ENCODE assay signal across 12 mouse cellular contexts in genomic region chr7:67607669-67608347, GRCm38 (mm10). TPM values are rescaled to one million over a fixed set of nuclear protein-coding genes. Genes with fewer than 3 reads are reported as not detected.
A peak's percentile ranks its signal among the peaks of the same experiment; 100 is the strongest.
DNase-seq lines count a peak whose midpoint lies in the region; ATAC-seq lines count a peak whose summit lies in the region.
"Had no signal": no experiment of that assay in that cellular context is flagged by ENCODE, and none has a peak within 500 bp of the region (broad histone marks: within the 10 kb centered on the region; RNA-seq: fewer than 3 reads in every experiment).

No protein-coding gene starts in this region.

- no peak overlapping the region for H3K4me3 ChIP-seq in hindbrain, embryonic 12.5 days
- no peak overlapping the region for H3K4me3 ChIP-seq in hindbrain, embryonic 10.5 days
- H3K4me3 ChIP-seq in embryonic facial prominence, embryonic 15.5 days (replicated peaks), result no peak overlapping the region
- no peak overlapping the region for H3K4me3 ChIP-seq in lung, embryonic 16.5 days (ENCODE audit: low read length)
- H3K4me3 ChIP-seq: liver, embryonic 13.5 days had no signal

- H3K36me3 ChIP-seq in hindbrain, embryonic 12.5 days, result no peaks in the 10 kb centered on the region
- no peaks in the 10 kb centered on the region for H3K36me3 ChIP-seq in hindbrain, embryonic 10.5 days
- H3K36me3 ChIP-seq in embryonic facial prominence, embryonic 15.5 days, result no peaks in the 10 kb centered on the region; the same call in 1 of the 2 replicates
- no peaks in the 10 kb centered on the region for H3K36me3 ChIP-seq in lung, embryonic 16.5 days (ENCODE audit: control insufficient read depth, insufficient read depth, low read length)
- H3K36me3 ChIP-seq: liver, embryonic 13.5 days had no signal

- H3K9ac ChIP-seq in hindbrain, embryonic 12.5 days, result no peak overlapping the region
- no peak overlapping the region for H3K9ac ChIP-seq in embryonic facial prominence, embryonic 15.5 days
- no peak overlapping the region for H3K9ac ChIP-seq in lung, embryonic 16.5 days (ENCODE audit: low read length)
- H3K9ac ChIP-seq: liver, embryonic 13.5 days had no signal

- peak; percentile 19 for DNase-seq in embryo, embryonic 10.5 days (ENCODE audit: low spot score)
- no peak for DNase-seq in embryo, embryonic 11 days
- DNase-seq in hindbrain, embryonic 10.5 days (ENCODE audit: low spot score), result no peak
- no peak for DNase-seq in frontal cortex, postnatal 14 days (ENCODE audit: low spot score in 2 of 2)
- DNase-seq: cerebellum, adult 9-11 months; gastrocnemius, postnatal 36 days; kidney, postnatal 10 days; liver, embryonic 13.5 days had no signal

- ATAC-seq in hindbrain, embryonic 12.5 days (ENCODE audit: low FRiP score), result no peak
- no peak for ATAC-seq in embryonic facial prominence, embryonic 15.5 days (ENCODE audit: insufficient number of reproducible peaks, low FRiP score, low TSS enrichment, low read depth)
- ATAC-seq in lung, embryonic 16.5 days (ENCODE audit: low read depth), result peak; percentile 77
- no peak for ATAC-seq in cerebellum, adult (ENCODE audit: insufficient number of reproducible peaks, low FRiP score, low TSS enrichment)

- H3K27me3 ChIP-seq in hindbrain, embryonic 12.5 days, result no peaks in the 10 kb centered on the region
- no peaks in the 10 kb centered on the region for H3K27me3 ChIP-seq in hindbrain, embryonic 10.5 days (ENCODE audit: insufficient read depth, poor library complexity, severe bottlenecking)
- H3K27me3 ChIP-seq in embryonic facial prominence, embryonic 15.5 days, result no peaks in the 10 kb centered on the region
- no peaks in the 10 kb centered on the region for H3K27me3 ChIP-seq in lung, embryonic 16.5 days (ENCODE audit: control insufficient read depth, insufficient read depth, low read depth, low read length)
- H3K27me3 ChIP-seq: liver, embryonic 13.5 days had no signal

- WGBS in hindbrain, embryonic 12.5 days, result 60% methylated on average over 5 of the region's 5 CpGs
- WGBS in hindbrain, embryonic 10.5 days, result 66% methylated on average over 5 of the region's 5 CpGs
- 67% methylated on average over 5 of the region's 5 CpGs for WGBS in embryonic facial prominence, embryonic 15.5 days
- 60% methylated on average over 5 of the region's 5 CpGs for WGBS in lung, embryonic 16.5 days

- no peaks in the 10 kb centered on the region for H3K9me3 ChIP-seq in hindbrain, embryonic 12.5 days (replicated peaks)
- no peaks in the 10 kb centered on the region for H3K9me3 ChIP-seq in hindbrain, embryonic 10.5 days
- H3K9me3 ChIP-seq in embryonic facial prominence, embryonic 15.5 days (replicated peaks), result no peaks in the 10 kb centered on the region
- H3K9me3 ChIP-seq in lung, embryonic 16.5 days (ENCODE audit: control insufficient read depth, low read length), result no peaks in the 10 kb centered on the region
- H3K9me3 ChIP-seq: liver, embryonic 13.5 days had no signal

- no peak overlapping the region for H3K4me2 ChIP-seq in hindbrain, embryonic 12.5 days (replicated peaks)
- no peak overlapping the region for H3K4me2 ChIP-seq in embryonic facial prominence, embryonic 15.5 days (replicated peaks)
- H3K4me2 ChIP-seq in lung, embryonic 16.5 days (ENCODE audit: low read depth, low read length), result no peak overlapping the region
- H3K4me2 ChIP-seq: liver, embryonic 13.5 days had no signal

- peaks cover 12% of the 10 kb centered on the region for H3K4me1 ChIP-seq in hindbrain, embryonic 12.5 days
- peaks cover 19% of the 10 kb centered on the region for H3K4me1 ChIP-seq in hindbrain, embryonic 10.5 days (replicated peaks)
- peaks cover 27% of the 10 kb centered on the region for H3K4me1 ChIP-seq in embryonic facial prominence, embryonic 15.5 days
- H3K4me1 ChIP-seq in lung, embryonic 16.5 days (replicated peaks; ENCODE audit: control insufficient read depth, insufficient read depth, low read length), result peaks cover 6% of the 10 kb centered on the region; the same call in 1 of the 2 replicates
- H3K4me1 ChIP-seq: liver, embryonic 13.5 days had no signal

- peak overlapping the region; percentile 26; the same call in 1 of the 2 replicates for H3K27ac ChIP-seq in hindbrain, embryonic 12.5 days
- H3K27ac ChIP-seq in hindbrain, embryonic 10.5 days, result no peak overlapping the region
- H3K27ac ChIP-seq in embryonic facial prominence, embryonic 15.5 days (replicated peaks), result peak overlapping the region; percentile 59; the same call in 1 of the 2 replicates
- H3K27ac ChIP-seq in lung, embryonic 16.5 days (ENCODE audit: low read length), result no peak overlapping the region
- H3K27ac ChIP-seq: liver, embryonic 13.5 days had no signal

RNA-seq across cellular contexts. Expression of gene Lrrc28, which starts 37.3 kb away (rescaled TPM):
- polyA plus RNA-seq in hindbrain, embryonic 12.5 days (2016; fragmentation: Nextera tagmentation; extraction: Ambion mirVana), result 31.3 and 33.8 TPM in 2 replicates
- polyA plus RNA-seq in hindbrain, embryonic 10.5 days (2016; fragmentation: Nextera tagmentation; extraction: Ambion mirVana), result 19.9 and 25.1 TPM in 2 replicates
- polyA plus RNA-seq in embryonic facial prominence, embryonic 15.5 days (2015; fragmentation: Nextera tagmentation; extraction: Ambion mirVana), result 20.6 and 22.4 TPM in 2 replicates
- 13.5 and 16.9 TPM in 2 replicates for polyA plus RNA-seq in lung, embryonic 16.5 days (2015; fragmentation: Nextera tagmentation; extraction: Ambion mirVana)

RNA-seq across cellular contexts. Expression of gene Ttc23, which starts 39.4 kb away (rescaled TPM):
- polyA plus RNA-seq in hindbrain, embryonic 12.5 days (2016; fragmentation: Nextera tagmentation; extraction: Ambion mirVana), result 31.6 and 33.1 TPM in 2 replicates
- 34.3 and 34.4 TPM in 2 replicates for polyA plus RNA-seq in hindbrain, embryonic 10.5 days (2016; fragmentation: Nextera tagmentation; extraction: Ambion mirVana)
- polyA plus RNA-seq in embryonic facial prominence, embryonic 15.5 days (2015; fragmentation: Nextera tagmentation; extraction: Ambion mirVana), result 29.6 and 29.8 TPM in 2 replicates
- polyA plus RNA-seq in lung, embryonic 16.5 days (2015; fragmentation: Nextera tagmentation; extraction: Ambion mirVana), result 27.1 and 29.8 TPM in 2 replicates

Comparison
In these comparisons a context has a peak if more than half of its experiments do, and no peak if none do; other contexts are left out.
1. H3K27ac ChIP-seq: peak in hindbrain, embryonic 12.5 days (single experiment) and embryonic facial prominence, embryonic 15.5 days (single experiment); none in hindbrain, embryonic 10.5 days (single experiment) and lung, embryonic 16.5 days (single experiment).